Mouse (Mus musculus): ENCODE measurements around the gene Spns2. TPM values are rescaled to one million over a fixed set of nuclear protein-coding genes. Genes with fewer than 3 reads are reported as not detected.

Gene Spns2
- polyA plus RNA-seq, 1 experiment from 2014 or later, result 5.7 TPM

GRCm38 (mm10) chr11:72461500-72461981 is 28.2 kb downstream of the Spns2 start:
- H3K36me3 ChIP-seq (ENCODE audit: control insufficient read depth, insufficient read depth, low read length), result no peaks in the 10 kb centered on the region
- no peak overlapping the region for H3K9ac ChIP-seq (ENCODE audit: low read length)
- H3K4me2 ChIP-seq (ENCODE audit: low read depth, low read length), result no peak overlapping the region
- no peaks in the 10 kb centered on the region for H3K9me3 ChIP-seq (replicated peaks; ENCODE audit: control insufficient read depth, low read length)
- H3K27ac ChIP-seq (ENCODE audit: low read length), result no peak overlapping the region
- no peaks in the 10 kb centered on the region for H3K27me3 ChIP-seq (ENCODE audit: control insufficient read depth, insufficient read depth, low read length)
- WGBS, result 25% methylated on average over 5 of the region's 5 CpGs
- H3K4me3 ChIP-seq (replicated peaks; ENCODE audit: low read length), result no peak overlapping the region
- H3K4me1 ChIP-seq (ENCODE audit: control insufficient read depth, insufficient read depth, low read length), result peaks cover 8% of the 10 kb centered on the region
- ATAC-seq (ENCODE audit: insufficient read depth, low FRiP score), result no peak

GRCm38 (mm10) chr11:72458502-72458901 is 31.2 kb downstream of the Spns2 start:
- Histone ChIP-seq H3K9me3 (replicated peaks; ENCODE audit: control insufficient read depth, low read length) (no peaks in the 10 kb centered on the region), H3K4me1 (ENCODE audit: control insufficient read depth, insufficient read depth, low read length) (peaks cover 12% of the 10 kb centered on the region; the same call in 1 of the 2 replicates), H3K36me3 (ENCODE audit: control insufficient read depth, insufficient read depth, low read length) (no peaks in the 10 kb centered on the region), H3K27me3 (ENCODE audit: control insufficient read depth, insufficient read depth, low read length) (no peaks in the 10 kb centered on the region), H3K4me2 (ENCODE audit: low read depth, low read length) (no peak overlapping the region), H3K27ac (ENCODE audit: low read length) (peak overlapping the region; percentile 45; the same call in 1 of the 2 replicates), H3K4me3 (replicated peaks; ENCODE audit: low read length) (no peak overlapping the region), H3K9ac (ENCODE audit: low read length) (0 out of 2 replicates have a peak overlapping the region, but pooled peaks have one; percentile 29)
- 51% methylated on average over 3 of the region's 3 CpGs for WGBS
- no peak for ATAC-seq (ENCODE audit: insufficient read depth, low FRiP score)

- ATAC-seq (ENCODE audit: insufficient read depth, low FRiP score), result peak; percentile 69
- Histone ChIP-seq H3K27ac (ENCODE audit: low read length) (peak overlapping the region; percentile 45; the same call in 1 of the 2 replicates), H3K36me3 (ENCODE audit: control insufficient read depth, insufficient read depth, low read length) (no peaks in the 10 kb centered on the region), H3K4me2 (ENCODE audit: low read depth, low read length) (no peak overlapping the region), H3K27me3 (ENCODE audit: control insufficient read depth, insufficient read depth, low read length) (no peaks in the 10 kb centered on the region), H3K9ac (ENCODE audit: low read length) (0 out of 2 replicates have a peak overlapping the region, but pooled peaks have one; percentile 29), H3K4me3 (replicated peaks; ENCODE audit: low read length) (no peak overlapping the region), H3K9me3 (replicated peaks; ENCODE audit: control insufficient read depth, low read length) (no peaks in the 10 kb centered on the region), H3K4me1 (ENCODE audit: control insufficient read depth, insufficient read depth, low read length) (peaks cover 12% of the 10 kb centered on the region; the same call in 1 of the 2 replicates)
- 56% methylated on average over 12 of the region's 12 CpGs for WGBS
These were observed 31.7 kb downstream of the Spns2 start for GRCm38 (mm10) chr11:72457995-72458496.

- Histone ChIP-seq H3K4me1 (ENCODE audit: control insufficient read depth, insufficient read depth, low read length) (peaks cover 12% of the 10 kb centered on the region; the same call in 1 of the 2 replicates), H3K27ac (ENCODE audit: low read length) (no peak overlapping the region), H3K9me3 (replicated peaks; ENCODE audit: control insufficient read depth, low read length) (no peaks in the 10 kb centered on the region), H3K4me2 (ENCODE audit: low read depth, low read length) (no peak overlapping the region), H3K36me3 (ENCODE audit: control insufficient read depth, insufficient read depth, low read length) (0 out of 2 replicates have a peak, but pooled peaks cover 8% of the 10 kb centered on the region), H3K27me3 (ENCODE audit: control insufficient read depth, insufficient read depth, low read length) (no peaks in the 10 kb centered on the region), H3K9ac (ENCODE audit: low read length) (peak overlapping the region; percentile 44; the same call in 1 of the 2 replicates), H3K4me3 (replicated peaks; ENCODE audit: low read length) (no peak overlapping the region)
- peak; percentile 51; the same call in 1 of the 2 replicates for ATAC-seq (ENCODE audit: insufficient read depth, low FRiP score)
- WGBS, result 58% methylated on average over 5 of the region's 5 CpGs
These were observed 34.0 kb downstream of the Spns2 start for GRCm38 (mm10) chr11:72455694-72456093.

- H3K4me3 ChIP-seq (replicated peaks; ENCODE audit: low read length), result no peak overlapping the region
- H3K27ac ChIP-seq (ENCODE audit: low read length), result no peak overlapping the region
- H3K27me3 ChIP-seq (ENCODE audit: control insufficient read depth, insufficient read depth, low read length), result no peaks in the 10 kb centered on the region
- H3K9ac ChIP-seq (ENCODE audit: low read length), result no peak overlapping the region
- 58% methylated on average over 15 of the region's 15 CpGs for WGBS
- peaks cover 23% of the 10 kb centered on the region for H3K36me3 ChIP-seq (ENCODE audit: control insufficient read depth, insufficient read depth, low read length)
- no peak for ATAC-seq (ENCODE audit: insufficient read depth, low FRiP score)
- peaks cover 12% of the 10 kb centered on the region; the same call in 1 of the 2 replicates for H3K4me1 ChIP-seq (ENCODE audit: control insufficient read depth, insufficient read depth, low read length)
- no peak overlapping the region for H3K4me2 ChIP-seq (ENCODE audit: low read depth, low read length)
- H3K9me3 ChIP-seq (replicated peaks; ENCODE audit: control insufficient read depth, low read length), result no peaks in the 10 kb centered on the region
These were observed 36.4 kb downstream of the Spns2 start for GRCm38 (mm10) chr11:72453105-72453953.

- ATAC-seq (ENCODE audit: insufficient read depth, low FRiP score), result no peak
- Histone ChIP-seq H3K4me2 (ENCODE audit: low read depth, low read length) (no peak overlapping the region), H3K4me1 (ENCODE audit: control insufficient read depth, insufficient read depth, low read length) (peaks cover 9% of the 10 kb centered on the region; the same call in 1 of the 2 replicates), H3K4me3 (replicated peaks; ENCODE audit: low read length) (no peak overlapping the region), H3K27me3 (ENCODE audit: control insufficient read depth, insufficient read depth, low read length) (no peaks in the 10 kb centered on the region), H3K36me3 (ENCODE audit: control insufficient read depth, insufficient read depth, low read length) (peaks cover 34% of the 10 kb centered on the region), H3K9me3 (replicated peaks; ENCODE audit: control insufficient read depth, low read length) (no peaks in the 10 kb centered on the region), H3K27ac (ENCODE audit: low read length) (no peak overlapping the region), H3K9ac (ENCODE audit: low read length) (no peak overlapping the region)
- 75% methylated on average over 3 of the region's 3 CpGs for WGBS
These were observed 37.5 kb downstream of the Spns2 start for GRCm38 (mm10) chr11:72452140-72452665.

GRCm38 (mm10) chr11:72447475-72447874 is 42.2 kb downstream of the Spns2 start:
- Histone ChIP-seq H3K27ac (ENCODE audit: low read length) (no peak overlapping the region), H3K9me3 (replicated peaks; ENCODE audit: control insufficient read depth, low read length) (no peaks in the 10 kb centered on the region), H3K9ac (ENCODE audit: low read length) (no peak overlapping the region), H3K4me2 (ENCODE audit: low read depth, low read length) (no peak overlapping the region), H3K4me3 (replicated peaks; ENCODE audit: low read length) (no peak overlapping the region), H3K36me3 (ENCODE audit: control insufficient read depth, insufficient read depth, low read length) (peaks cover 69% of the 10 kb centered on the region), H3K4me1 (ENCODE audit: control insufficient read depth, insufficient read depth, low read length) (peaks cover under 1% of the 10 kb centered on the region; the same call in 1 of the 2 replicates), H3K27me3 (ENCODE audit: control insufficient read depth, insufficient read depth, low read length) (no peaks in the 10 kb centered on the region)
- 83% methylated on average over 8 of the region's 8 CpGs for WGBS
- ATAC-seq (ENCODE audit: insufficient read depth, low FRiP score), result no peak

GRCm38 (mm10) chr11:72446311-72447105 is 43.2 kb downstream of the Spns2 start:
- Histone ChIP-seq H3K4me1 (ENCODE audit: control insufficient read depth, insufficient read depth, low read length) (peaks cover 8% of the 10 kb centered on the region), H3K27me3 (ENCODE audit: control insufficient read depth, insufficient read depth, low read length) (no peaks in the 10 kb centered on the region), H3K4me2 (ENCODE audit: low read depth, low read length) (no peak overlapping the region), H3K27ac (ENCODE audit: low read length) (no peak overlapping the region), H3K4me3 (replicated peaks; ENCODE audit: low read length) (no peak overlapping the region), H3K9ac (ENCODE audit: low read length) (no peak overlapping the region), H3K9me3 (replicated peaks; ENCODE audit: control insufficient read depth, low read length) (no peaks in the 10 kb centered on the region), H3K36me3 (ENCODE audit: control insufficient read depth, insufficient read depth, low read length) (peaks cover 73% of the 10 kb centered on the region)
- ATAC-seq (ENCODE audit: insufficient read depth, low FRiP score), result no peak
- WGBS, result 83% methylated on average over 6 of the region's 6 CpGs

Measured in stomach, embryonic 16.5 days (tissue).